Mouse (Mus musculus) thymus, postnatal 14 days (tissue): ENCODE results near the gene Mus81.

ENCODE experiments used
- DNase-seq: peaks from one replicate; pipeline ENCODE4 v3.0.0; 2021

The Mus81 gene

GRCm38 (mm10) chr19:5466916-5467500 lies 21.2 kb downstream of the Mus81 start:
- DNase-seq = no peak

- no peak for DNase-seq
Measured at GRCm38 (mm10) chr19:5465037-5465436, 23.2 kb downstream of the Mus81 start.

GRCm38 (mm10) chr19:5463791-5464562 lies 24.2 kb downstream of the Mus81 start:
- DNase-seq = peak; percentile 80

- no peak for DNase-seq
Measured at GRCm38 (mm10) chr19:5463212-5463611, 25.0 kb downstream of the Mus81 start.

- DNase-seq = no peak
Measured at GRCm38 (mm10) chr19:5461411-5461810, 26.8 kb downstream of the Mus81 start.

GRCm38 (mm10) chr19:5460465-5460911 lies 27.7 kb downstream of the Mus81 start, which contains the start of gene Fibp:
Gene Fibp, plus strand, starts transcription at chr19:5460615.
- DNase-seq = peak; percentile 85

GRCm38 (mm10) chr19:5459896-5460295 lies 28.3 kb downstream of the Mus81 start:
- no peak for DNase-seq

GRCm38 (mm10) chr19:5459019-5459418 lies 29.2 kb downstream of the Mus81 start:
- DNase-seq = no peak

- no peak for DNase-seq
Measured at GRCm38 (mm10) chr19:5457746-5458442, 30.3 kb downstream of the Mus81 start, which contains the start of gene Ccdc85b. Gene Ccdc85b, minus strand, starts transcription at chr19:5457894.

- DNase-seq = peak; percentile 97
Measured at GRCm38 (mm10) chr19:5456922-5457745, 31.1 kb downstream of the Mus81 start.

- DNase-seq = no peak
Measured at GRCm38 (mm10) chr19:5456241-5456921, 31.8 kb downstream of the Mus81 start.

- DNase-seq = no peak
Measured at GRCm38 (mm10) chr19:5455568-5455967, 32.6 kb downstream of the Mus81 start.

GRCm38 (mm10) chr19:5455037-5455436 lies 33.2 kb downstream of the Mus81 start:
- no peak for DNase-seq

GRCm38 (mm10) chr19:5451766-5452165 lies 36.4 kb downstream of the Mus81 start:
- no peak for DNase-seq

GRCm38 (mm10) chr19:5449673-5450072 lies 38.5 kb downstream of the Mus81 start:
- DNase-seq = no peak

- no peak for DNase-seq
Measured at GRCm38 (mm10) chr19:5448354-5449150, 39.6 kb downstream of the Mus81 start.

GRCm38 (mm10) chr19:5447515-5448353 lies 40.5 kb downstream of the Mus81 start, which contains the start of gene Fosl1:
Gene Fosl1, plus strand, starts transcription at chr19:5447547.
- peak; percentile 90 for DNase-seq

- DNase-seq = no peak
Measured at GRCm38 (mm10) chr19:5445747-5446146, 42.5 kb downstream of the Mus81 start.

- DNase-seq = no peak
Measured at GRCm38 (mm10) chr19:5444954-5445353, 43.2 kb downstream of the Mus81 start.

GRCm38 (mm10) chr19:5444371-5444908 lies 43.8 kb downstream of the Mus81 start:
- no peak for DNase-seq
